Mouse (Mus musculus): ENCODE data around the gene Ppp1r37. TPM values are rescaled to one million over a fixed set of nuclear protein-coding genes. Genes with fewer than 3 reads are reported as not detected.

Gene Ppp1r37
- polyA plus RNA-seq, 1 experiment from 2014 or later: 37.8 TPM

DNA sequence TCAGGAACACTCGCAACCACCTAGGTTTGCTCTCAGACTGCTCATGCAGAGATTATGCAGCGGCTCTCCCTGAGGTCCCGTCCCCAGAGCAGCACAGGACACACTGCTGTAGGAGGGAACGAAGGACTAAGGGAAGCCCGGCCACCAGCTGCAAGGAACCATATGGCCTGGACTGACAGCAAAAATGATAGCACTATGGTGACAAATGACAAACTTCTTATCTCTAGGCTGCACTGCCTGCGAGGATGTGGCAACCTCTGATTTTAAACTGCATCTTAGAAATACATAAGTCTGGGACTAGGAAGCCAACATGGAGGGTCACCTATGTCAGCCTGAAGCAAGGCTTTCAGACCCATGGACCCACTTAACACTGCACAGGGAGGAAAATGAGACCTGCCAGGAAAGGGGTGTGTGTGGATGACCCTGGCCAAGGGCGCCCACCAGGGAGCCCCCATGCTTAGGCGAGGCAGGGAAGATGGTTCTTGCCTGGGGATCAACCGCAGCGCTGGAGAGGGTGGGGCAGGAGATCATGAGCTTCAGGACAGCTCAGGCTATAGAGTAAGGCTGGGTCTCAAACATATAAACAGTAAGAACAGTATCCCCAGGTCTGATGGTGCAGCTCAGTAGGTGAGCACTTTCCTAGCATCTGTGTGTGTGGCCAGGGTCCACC is 30.3 kb upstream of the Ppp1r37 start:
- H3K36me3 ChIP-seq (ENCODE audit: control insufficient read depth, insufficient read depth, low read length): peaks cover 52% of the 10 kb centered on the region

DNA sequence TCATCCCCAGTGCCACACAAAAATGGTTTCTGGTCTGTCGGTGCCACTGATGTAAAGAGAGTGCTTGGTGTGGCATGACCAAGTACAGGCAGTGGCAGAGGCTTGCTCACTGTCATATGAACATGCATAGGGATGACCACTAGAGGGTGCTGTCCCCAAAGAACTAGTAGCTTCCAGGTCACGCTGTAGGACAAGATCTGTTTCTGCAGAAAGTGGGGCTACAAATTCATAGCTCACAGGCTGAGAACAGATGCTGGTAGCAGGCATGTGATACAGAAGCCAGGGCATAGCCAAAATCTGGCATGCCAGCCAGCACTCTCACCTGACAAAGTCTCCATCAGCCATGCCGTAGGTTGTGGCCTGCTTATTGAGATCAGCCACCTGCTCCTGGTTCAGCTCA is 27.0 kb upstream of the Ppp1r37 start:
- H3K4me3 ChIP-seq (ENCODE audit: low read depth, low read length): no peak overlapping the region
- no peaks in the 10 kb centered on the region for H3K4me1 ChIP-seq (ENCODE audit: control insufficient read depth, insufficient read depth, low read length)
- peak; percentile 52 for ATAC-seq
- H3K36me3 ChIP-seq (ENCODE audit: control insufficient read depth, insufficient read depth, low read length): peaks cover 74% of the 10 kb centered on the region
- no peaks in the 10 kb centered on the region for H3K27me3 ChIP-seq (ENCODE audit: control insufficient read depth, insufficient read depth, low read depth, low read length)
- no peak overlapping the region for H3K4me2 ChIP-seq (ENCODE audit: low read length)
- H3K9me3 ChIP-seq (replicated peaks; ENCODE audit: control insufficient read depth, low read length, poor library complexity, severe bottlenecking): no peaks in the 10 kb centered on the region
- no peak overlapping the region for H3K27ac ChIP-seq (ENCODE audit: low read length)
- no peak overlapping the region for H3K9ac ChIP-seq (ENCODE audit: low read depth, low read length)
- WGBS: 54% methylated on average over 3 of the region's 3 CpGs

More for the DNA sequence above, 30.3 kb upstream of the Ppp1r37 start:
- Histone ChIP-seq H3K9ac (ENCODE audit: low read depth, low read length) (no peak overlapping the region), H3K4me2 (ENCODE audit: low read length) (no peak overlapping the region), H3K4me1 (ENCODE audit: control insufficient read depth, insufficient read depth, low read length) (no peaks in the 10 kb centered on the region), H3K27me3 (ENCODE audit: control insufficient read depth, insufficient read depth, low read depth, low read length) (no peaks in the 10 kb centered on the region), H3K27ac (ENCODE audit: low read length) (no peak overlapping the region), H3K9me3 (replicated peaks; ENCODE audit: control insufficient read depth, low read length, poor library complexity, severe bottlenecking) (no peaks in the 10 kb centered on the region), H3K4me3 (ENCODE audit: low read depth, low read length) (no peak overlapping the region)
- no peak for ATAC-seq
- WGBS: 95% methylated on average over 10 of the region's 10 CpGs

DNA sequence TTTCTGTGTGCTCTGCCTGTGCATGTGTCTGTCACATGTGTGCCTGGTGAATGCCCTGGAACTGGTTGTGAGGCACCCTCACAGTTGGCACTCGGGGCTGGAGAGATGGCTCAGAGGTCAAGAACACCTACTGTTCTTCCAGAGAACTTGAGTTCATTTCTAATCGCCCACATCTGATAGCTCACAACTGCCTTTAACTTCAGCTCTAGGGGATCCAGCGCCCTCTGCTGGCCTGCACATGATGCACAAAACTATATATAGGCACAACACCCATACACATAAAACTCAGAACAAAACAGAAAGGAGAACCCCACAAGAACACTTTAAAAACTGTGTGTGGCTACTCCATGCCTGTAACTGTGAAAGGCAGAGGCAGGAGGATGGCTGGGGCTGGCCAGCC is 26.3 kb upstream of the Ppp1r37 start:
- Histone ChIP-seq H3K4me3 (ENCODE audit: low read depth, low read length) (no peak overlapping the region), H3K27ac (ENCODE audit: low read length) (no peak overlapping the region), H3K27me3 (ENCODE audit: control insufficient read depth, insufficient read depth, low read depth, low read length) (no peaks in the 10 kb centered on the region), H3K4me2 (ENCODE audit: low read length) (no peak overlapping the region), H3K9ac (ENCODE audit: low read depth, low read length) (no peak overlapping the region), H3K4me1 (ENCODE audit: control insufficient read depth, insufficient read depth, low read length) (no peaks in the 10 kb centered on the region), H3K36me3 (ENCODE audit: control insufficient read depth, insufficient read depth, low read length) (peaks cover 79% of the 10 kb centered on the region), H3K9me3 (replicated peaks; ENCODE audit: control insufficient read depth, low read length, poor library complexity, severe bottlenecking) (no peaks in the 10 kb centered on the region)
- ATAC-seq: no peak
- WGBS: 50% methylated on average over 3 of the region's 3 CpGs

- no peak overlapping the region for H3K9ac ChIP-seq (ENCODE audit: low read depth, low read length)
- H3K4me3 ChIP-seq (ENCODE audit: low read depth, low read length): no peak overlapping the region
- H3K36me3 ChIP-seq (ENCODE audit: control insufficient read depth, insufficient read depth, low read length): peaks cover 79% of the 10 kb centered on the region
- H3K27ac ChIP-seq (ENCODE audit: low read length): no peak overlapping the region
- no peaks in the 10 kb centered on the region for H3K27me3 ChIP-seq (ENCODE audit: control insufficient read depth, insufficient read depth, low read depth, low read length)
- no peak for ATAC-seq
- no peaks in the 10 kb centered on the region for H3K4me1 ChIP-seq (ENCODE audit: control insufficient read depth, insufficient read depth, low read length)
- H3K9me3 ChIP-seq (replicated peaks; ENCODE audit: control insufficient read depth, low read length, poor library complexity, severe bottlenecking): no peaks in the 10 kb centered on the region
- no peak overlapping the region for H3K4me2 ChIP-seq (ENCODE audit: low read length)
- WGBS: 80% methylated on average over 45 of the region's 46 CpGs
Measured at GRCm38 (mm10) chr7:19586269-19586668, 23.4 kb upstream of the Ppp1r37 start.

DNA sequence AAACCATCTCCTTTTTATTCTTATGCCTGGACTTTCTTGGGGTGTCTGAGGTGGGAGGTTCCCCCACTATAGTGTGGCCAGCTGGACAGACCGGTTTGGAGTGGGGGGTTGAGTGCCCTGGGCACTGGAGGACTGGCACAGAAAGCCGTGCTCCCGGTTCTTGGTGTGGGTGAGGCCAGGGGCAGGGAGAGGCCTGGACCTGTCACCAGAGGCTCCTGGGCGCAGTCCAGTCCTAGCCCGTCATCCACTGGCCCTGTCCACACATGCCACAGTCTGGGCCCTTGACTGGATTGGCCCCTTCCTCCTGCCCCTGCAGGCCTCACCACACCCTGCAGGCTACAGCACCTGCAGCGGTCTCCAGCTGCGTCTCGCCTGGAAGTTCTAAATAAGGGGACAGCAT is 17.8 kb upstream of the Ppp1r37 start:
- Histone ChIP-seq H3K4me3 (ENCODE audit: low read depth, low read length) (no peak overlapping the region), H3K4me1 (ENCODE audit: control insufficient read depth, insufficient read depth, low read length) (peaks cover 8% of the 10 kb centered on the region), H3K27me3 (ENCODE audit: control insufficient read depth, insufficient read depth, low read depth, low read length) (peaks cover 38% of the 10 kb centered on the region), H3K4me2 (ENCODE audit: low read length) (no peak overlapping the region), H3K9me3 (replicated peaks; ENCODE audit: control insufficient read depth, low read length, poor library complexity, severe bottlenecking) (no peaks in the 10 kb centered on the region), H3K27ac (ENCODE audit: low read length) (no peak overlapping the region), H3K9ac (ENCODE audit: low read depth, low read length) (no peak overlapping the region), H3K36me3 (ENCODE audit: control insufficient read depth, insufficient read depth, low read length) (peaks cover 41% of the 10 kb centered on the region)
- WGBS: 91% methylated on average over 8 of the region's 8 CpGs
- ATAC-seq: no peak

GRCm38 (mm10) chr7:19579751-19580150 is 16.9 kb upstream of the Ppp1r37 start:
- Histone ChIP-seq H3K4me1 (ENCODE audit: control insufficient read depth, insufficient read depth, low read length) (peaks cover 8% of the 10 kb centered on the region), H3K27ac (ENCODE audit: low read length) (no peak overlapping the region), H3K9ac (ENCODE audit: low read depth, low read length) (no peak overlapping the region), H3K27me3 (ENCODE audit: control insufficient read depth, insufficient read depth, low read depth, low read length) (peaks cover 42% of the 10 kb centered on the region), H3K36me3 (ENCODE audit: control insufficient read depth, insufficient read depth, low read length) (peaks cover 38% of the 10 kb centered on the region), H3K9me3 (replicated peaks; ENCODE audit: control insufficient read depth, low read length, poor library complexity, severe bottlenecking) (no peaks in the 10 kb centered on the region), H3K4me3 (ENCODE audit: low read depth, low read length) (no peak overlapping the region), H3K4me2 (ENCODE audit: low read length) (no peak overlapping the region)
- ATAC-seq: no peak
- 86% methylated on average over 10 of the region's 10 CpGs for WGBS

DNA sequence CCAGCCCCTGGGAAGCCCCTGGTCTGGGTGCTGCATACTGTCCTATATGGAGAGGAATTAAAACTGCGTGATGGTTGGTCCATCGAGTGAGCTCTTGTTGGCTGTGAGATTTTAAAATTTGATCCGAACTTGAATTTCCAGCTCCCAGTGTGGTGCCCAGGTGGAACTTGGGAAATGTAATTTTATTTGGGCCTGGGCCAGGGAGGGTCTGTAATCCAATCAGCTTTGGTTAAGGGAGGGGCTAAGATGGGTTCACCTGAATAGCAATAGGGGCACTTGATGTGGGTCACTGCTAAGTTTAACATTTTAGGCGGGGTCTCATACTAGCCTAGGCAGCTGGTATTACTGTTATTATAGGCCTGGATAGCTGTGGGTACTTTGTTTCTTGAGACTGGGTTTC is 15.6 kb upstream of the Ppp1r37 start:
- ATAC-seq: no peak
- no peak overlapping the region for H3K4me2 ChIP-seq (ENCODE audit: low read length)
- peaks cover 25% of the 10 kb centered on the region for H3K36me3 ChIP-seq (ENCODE audit: control insufficient read depth, insufficient read depth, low read length)
- H3K9me3 ChIP-seq (replicated peaks; ENCODE audit: control insufficient read depth, low read length, poor library complexity, severe bottlenecking): no peaks in the 10 kb centered on the region
- peaks cover 42% of the 10 kb centered on the region for H3K27me3 ChIP-seq (ENCODE audit: control insufficient read depth, insufficient read depth, low read depth, low read length)
- H3K4me1 ChIP-seq (ENCODE audit: control insufficient read depth, insufficient read depth, low read length): peaks cover 8% of the 10 kb centered on the region
- no peak overlapping the region for H3K4me3 ChIP-seq (ENCODE audit: low read depth, low read length)
- no peak overlapping the region for H3K27ac ChIP-seq (ENCODE audit: low read length)
- WGBS: 61% methylated on average over 4 of the region's 4 CpGs
- no peak overlapping the region for H3K9ac ChIP-seq (ENCODE audit: low read depth, low read length)

DNA sequence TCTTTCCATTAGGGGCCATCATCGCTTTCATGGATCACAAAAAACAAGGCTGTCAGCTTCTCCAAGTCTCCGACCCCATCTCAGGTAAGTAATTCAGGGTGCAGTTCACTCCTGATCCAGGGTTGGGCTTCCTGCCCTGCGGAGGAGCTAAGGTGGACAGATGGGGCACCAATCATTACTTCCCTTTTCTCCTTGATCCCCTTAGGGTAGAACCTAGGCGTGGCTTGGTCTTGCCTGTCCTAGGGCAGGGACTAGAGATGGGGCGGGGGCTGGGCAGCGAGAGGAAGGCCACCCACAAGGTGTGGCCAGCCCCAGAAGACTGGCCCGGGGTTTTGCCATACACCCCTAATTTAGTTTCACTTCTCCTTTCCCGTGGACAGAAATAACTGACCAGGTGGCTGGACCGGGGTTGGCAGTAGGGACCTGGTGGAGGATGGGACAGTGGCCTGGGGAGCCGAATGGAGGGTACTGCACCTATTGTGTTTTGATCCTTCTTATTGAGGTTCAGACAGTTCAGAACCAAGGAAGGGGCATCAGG is 15.1 kb upstream of the Ppp1r37 start:
- H3K4me3 ChIP-seq (ENCODE audit: low read depth, low read length): peak overlapping the region; percentile 34; the same call in 1 of the 2 replicates
- no peaks in the 10 kb centered on the region for H3K9me3 ChIP-seq (replicated peaks; ENCODE audit: control insufficient read depth, low read length, poor library complexity, severe bottlenecking)
- H3K36me3 ChIP-seq (ENCODE audit: control insufficient read depth, insufficient read depth, low read length): peaks cover 21% of the 10 kb centered on the region
- no peak overlapping the region for H3K27ac ChIP-seq (ENCODE audit: low read length)
- no peak overlapping the region for H3K9ac ChIP-seq (ENCODE audit: low read depth, low read length)
- peaks cover 42% of the 10 kb centered on the region for H3K27me3 ChIP-seq (ENCODE audit: control insufficient read depth, insufficient read depth, low read depth, low read length)
- peaks cover 8% of the 10 kb centered on the region for H3K4me1 ChIP-seq (ENCODE audit: control insufficient read depth, insufficient read depth, low read length)
- 20% methylated on average over 10 of the region's 10 CpGs for WGBS
- ATAC-seq: no peak
- peak overlapping the region; percentile 63; the same call in 1 of the 2 replicates for H3K4me2 ChIP-seq (ENCODE audit: low read length)

DNA sequence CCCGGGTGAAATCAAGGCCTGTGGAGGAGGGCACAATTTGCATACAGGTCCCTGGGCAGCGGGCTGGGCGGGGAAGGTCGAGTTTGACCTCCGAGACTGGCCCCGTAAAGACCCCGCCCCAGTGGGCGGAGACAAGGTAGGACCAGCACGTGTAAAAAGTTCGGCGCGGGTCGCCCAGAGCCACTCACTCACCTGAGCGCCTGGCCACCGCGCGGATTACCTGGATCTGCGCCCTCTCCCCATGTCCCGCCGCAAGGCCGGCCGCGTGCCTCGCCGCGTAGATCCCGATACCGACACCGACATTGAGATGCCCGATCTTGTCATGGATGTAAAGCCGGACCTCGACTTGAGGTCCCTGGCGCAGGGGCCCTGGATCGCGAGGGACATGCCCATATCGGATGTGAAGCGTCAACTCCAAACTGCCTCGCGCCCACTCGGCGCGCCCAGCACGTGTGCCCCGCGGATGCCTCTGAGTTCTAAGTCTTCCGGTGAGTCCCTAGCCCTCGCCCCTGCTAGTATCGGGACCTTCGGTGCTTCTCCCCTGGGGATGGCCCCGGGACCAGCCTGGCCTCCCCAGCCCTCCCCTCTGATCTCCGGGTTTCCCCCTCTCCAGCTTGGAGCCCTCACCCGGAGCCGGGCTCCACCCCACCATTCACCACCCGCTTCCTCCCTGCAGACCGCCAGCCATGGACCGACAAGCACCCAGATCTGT is 14.4 kb upstream of the Ppp1r37 start, which contains the start of the genes Zfp296 and Gemin7:
Gene Zfp296, plus strand, starts transcription at position 147 of the 712 bp plus-strand sequence.
Gene Gemin7, minus strand, starts transcription at position 455 of the 712 bp plus-strand sequence.
- Histone ChIP-seq H3K4me2 (ENCODE audit: low read length) (peak within 1 kb of the TSS; percentile 63), H3K27ac (ENCODE audit: low read length) (no peak within 1 kb of the TSS), H3K36me3 (ENCODE audit: control insufficient read depth, insufficient read depth, low read length) (peaks cover 15% of the 10 kb centered on the region), H3K4me1 (ENCODE audit: control insufficient read depth, insufficient read depth, low read length) (peaks cover 13% of the 10 kb centered on the region), H3K27me3 (ENCODE audit: control insufficient read depth, insufficient read depth, low read depth, low read length) (peaks cover 42% of the 10 kb centered on the region), H3K4me3 (ENCODE audit: low read depth, low read length) (peak within 1 kb of the TSS; percentile 34), H3K9ac (ENCODE audit: low read depth, low read length) (peak within 1 kb of the TSS; percentile 55), H3K9me3 (replicated peaks; ENCODE audit: control insufficient read depth, low read length, poor library complexity, severe bottlenecking) (no peaks in the 10 kb centered on the region)
- no peak for ATAC-seq
- under 1% methylated on average over 54 of the region's 56 CpGs for WGBS
